Mouse (Mus musculus) olfactory bulb, adult 2 months (tissue): Measurements from ENCODE around the gene 6030445D17Rik.

Experiments
- CTCF ChIP-seq: fragments of 200-500 bp; IDR thresholded peaks from 2 replicates; pipeline ENCODE4 v1.5.1; 2012; ENCODE audit warnings: low read depth, mild to moderate bottlenecking, low read length, moderate library complexity; ENCODE audit not compliant: insufficient read depth
- POLR2A ChIP-seq: fragments of 200-500 bp; IDR thresholded peaks from 2 replicates; pipeline ENCODE4 v1.6.1; 2012; ENCODE audit warnings: mild to moderate bottlenecking, low read depth, low read length, moderate library complexity; ENCODE audit not compliant: insufficient read depth

DNA sequence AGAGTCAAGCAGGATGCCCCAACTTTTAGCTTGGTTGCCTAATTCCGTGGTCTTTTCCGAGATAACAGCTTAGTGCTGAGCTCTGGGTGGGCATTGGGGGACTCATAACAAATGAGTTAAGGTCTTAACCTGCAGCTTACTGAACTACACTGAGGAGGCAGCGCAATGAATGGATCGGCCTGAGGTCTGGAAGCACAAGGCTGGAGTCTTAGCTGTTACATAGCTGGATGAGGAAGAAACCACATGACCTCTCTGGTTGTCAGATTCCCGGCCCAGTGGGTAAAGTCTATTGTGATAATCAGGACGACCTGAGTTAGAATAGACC, 327 bp upstream of the 6030445D17Rik start:
- no peak for TF ChIP-seq POLR2A
- TF ChIP-seq CTCF = no peak
